8 mouse cellular contexts compared by ENCODE assay signal in the genomic region with DNA sequence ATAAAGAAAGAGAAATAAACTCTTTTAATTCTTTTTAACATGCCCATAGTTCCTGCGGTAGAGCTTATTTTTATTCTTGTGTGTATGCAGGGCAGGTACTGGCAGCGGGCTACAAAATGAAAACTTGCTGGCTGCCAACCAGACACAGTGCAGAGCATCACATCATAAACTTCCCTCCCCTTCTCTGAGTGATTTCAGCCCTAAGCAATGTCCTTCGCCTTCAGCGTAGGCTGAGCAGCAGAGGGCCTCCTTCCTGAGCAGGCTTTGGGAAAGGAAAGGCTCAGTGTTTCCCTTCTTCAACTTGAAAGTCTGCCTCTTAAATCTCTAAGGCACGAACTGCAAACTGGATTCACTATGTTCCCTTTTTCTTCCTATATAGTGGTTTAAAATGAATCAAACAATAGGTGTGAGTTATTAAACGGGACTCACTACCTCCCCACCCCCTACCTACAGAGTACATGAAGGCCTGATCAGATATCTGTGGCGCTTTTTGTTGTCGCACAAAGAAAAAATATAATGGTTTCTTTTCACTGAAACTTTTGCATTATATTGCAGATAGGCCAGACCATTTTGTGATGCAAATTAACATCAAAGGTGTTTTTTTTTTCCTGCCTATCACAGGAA. TPM values are rescaled to one million over a fixed set of nuclear protein-coding genes. Genes with fewer than 3 reads are reported as not detected.
DNase-seq lines count a peak whose midpoint lies in the region; ATAC-seq lines count a peak whose summit lies in the region.

No protein-coding gene starts in this region.

- ATAC-seq in monocyte, adult 5-6 weeks (replicated peaks; ENCODE audit: insufficient number of reproducible peaks, low FRiP score, low TSS enrichment, poor library complexity, severe bottlenecking): 0 out of 2 replicates have a peak, but pooled peaks have one; percentile 40

- peak; percentile 9 for DNase-seq in kidney, adult 8-10 months
- DNase-seq in kidney, adult 18-20 months: no peak
- DNase-seq in adrenal gland, postnatal 36 days: peak; percentile 61 to 70
- DNase-seq in heart, adult 8-10 months (ENCODE audit: low spot score): peak; percentile 76
- peak; percentile 25 to 36 for DNase-seq in kidney, postnatal 4 days
- no peak for DNase-seq in thymus, adult 18-20 months
- DNase-seq in urinary bladder, postnatal 4 days (ENCODE audit: low spot score in 2 of 2): no peak

RNA-seq across cellular contexts. Expression of a gene that starts 28.2 kb away (rescaled TPM):
- total RNA-seq in adrenal gland, postnatal 36 days (2021): 10 to 100 TPM; 47.2 to 53.0 TPM
- 10 to 100 TPM; 55.8 to 86.8 (median 66.9) TPM for total RNA-seq in heart, adult 8-10 months (2022)
- 206 to 301 TPM (median 262 TPM) in 3 replicates for total RNA-seq in monocyte, adult 5-6 weeks (2017)

Comparison
In these comparisons a context has a peak if more than half of its experiments do, and no peak if none do; other contexts are left out.
1. DNase-seq: peak in kidney, adult 8-10 months (2 of 2), adrenal gland, postnatal 36 days (2 of 2), heart, adult 8-10 months (single experiment) and kidney, postnatal 4 days (2 of 2); none in kidney, adult 18-20 months (single experiment), thymus, adult 18-20 months (0 of 2) and urinary bladder, postnatal 4 days (0 of 2).